Mouse (Mus musculus) thymus, postnatal 25 days (tissue): ENCODE measurements around the gene Dab2ip.

ENCODE experiments used
- DNase-seq: peaks from one replicate; pipeline ENCODE4 v3.0.0; 2022

Gene Dab2ip

GRCm38 (mm10) chr2:35767834-35768537 is 209.9 kb downstream of the Dab2ip start:
- DNase-seq = no peak

GRCm38 (mm10) chr2:35768538-35769238 is 210.6 kb downstream of the Dab2ip start:
- no peak for DNase-seq

GRCm38 (mm10) chr2:35769398-35769797 is 211.3 kb downstream of the Dab2ip start:
- DNase-seq = no peak

GRCm38 (mm10) chr2:35770541-35770940 is 212.5 kb downstream of the Dab2ip start:
- DNase-seq = no peak

- no peak for DNase-seq
Observed at GRCm38 (mm10) chr2:35775651-35776055, 217.6 kb downstream of the Dab2ip start.

GRCm38 (mm10) chr2:35776935-35777334 is 218.9 kb downstream of the Dab2ip start:
- DNase-seq = no peak

- DNase-seq = no peak
Observed at GRCm38 (mm10) chr2:35779266-35779665, 221.2 kb downstream of the Dab2ip start.
